Mouse (Mus musculus) cortical plate, adult 2 months (tissue): Measurements from ENCODE around the gene Atat1. TPM values are rescaled to one million over a fixed set of nuclear protein-coding genes. Genes with fewer than 3 reads are reported as not detected.

Experiments
- H3K27ac ChIP-seq: fragments of 200-500 bp; 2 replicates; pipeline ENCODE4 v1.5.1; 2012; ENCODE audit warnings: low read length, control low read depth, inconsistent platforms; ENCODE audit not compliant: insufficient read depth
- H3K4me1 ChIP-seq: fragments of 200-500 bp; 2 replicates; pipeline ENCODE4 v1.6.1; 2011; ENCODE audit warnings: low read length; ENCODE audit not compliant: control insufficient read depth, insufficient read depth
- H3K4me3 ChIP-seq: fragments of 200-500 bp; 2 replicates; pipeline ENCODE4 v1.5.1; 2011; ENCODE audit warnings: mild to moderate bottlenecking, low read length, control low read depth; ENCODE audit not compliant: insufficient read depth
- CTCF ChIP-seq: fragments of 200-500 bp; IDR thresholded peaks from 2 replicates; pipeline ENCODE4 v1.5.1; 2011; ENCODE audit warnings: mild to moderate bottlenecking, control low read depth, low read length; ENCODE audit not compliant: insufficient read depth; ENCODE audit errors: extremely low read depth
- POLR2A ChIP-seq: fragments of 200-500 bp; IDR thresholded peaks from 2 replicates; pipeline ENCODE4 v1.6.1; 2011; ENCODE audit warnings: mild to moderate bottlenecking, low read length, control low read depth; ENCODE audit not compliant: insufficient read depth; ENCODE audit errors: extremely low read depth
- polyA plus RNA-seq: library from polyadenylated mRNA; depleted of rRNA; stranded (reverse); fragments of >200 nt; gene quantifications from 2 replicates; pipeline ENCODE4 v1.2.3, GENCODE M21; 2012

Gene Atat1
- polyA plus RNA-seq, 1 experiment = 96.8 TPM

- H3K4me1 ChIP-seq = no peaks in the 10 kb centered on the region
- no peak overlapping the region for H3K27ac ChIP-seq
- H3K4me3 ChIP-seq = no peak overlapping the region
- TF ChIP-seq POLR2A = no peak
- no peak for TF ChIP-seq CTCF
Measured at GRCm38 (mm10) chr17:35907609-35908008, 2.3 kb downstream of the Atat1 start.

GRCm38 (mm10) chr17:35905587-35905986 is 4.3 kb downstream of the Atat1 start:
- Histone ChIP-seq H3K4me3 (no peak overlapping the region), H3K27ac (no peak overlapping the region), H3K4me1 (no peaks in the 10 kb centered on the region)
- no peak for TF ChIP-seq POLR2A
- TF ChIP-seq CTCF = no peak

DNA sequence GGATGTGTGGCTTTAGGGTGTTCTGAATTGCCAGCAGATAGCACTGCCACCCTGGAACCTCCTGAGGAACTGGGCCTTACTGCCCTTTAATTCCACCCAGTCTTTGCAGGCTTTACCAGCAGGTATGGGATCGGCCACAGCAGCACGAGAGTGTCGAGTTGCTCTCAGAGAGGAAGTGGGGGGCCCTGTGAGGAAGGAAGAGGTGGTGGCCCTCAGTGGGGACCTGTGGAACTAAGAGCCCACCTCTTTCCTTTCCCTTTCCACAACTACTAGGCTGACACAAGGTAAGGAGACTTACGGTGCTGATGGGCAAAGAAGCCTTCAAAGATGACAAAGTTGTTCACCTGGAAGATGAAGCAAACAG is 5.9 kb downstream of the Atat1 start:
- TF ChIP-seq POLR2A = no peak
- TF ChIP-seq CTCF = no peak
- H3K4me1 ChIP-seq = no peaks in the 10 kb centered on the region
- H3K27ac ChIP-seq = no peak overlapping the region
- H3K4me3 ChIP-seq = no peak overlapping the region

DNA sequence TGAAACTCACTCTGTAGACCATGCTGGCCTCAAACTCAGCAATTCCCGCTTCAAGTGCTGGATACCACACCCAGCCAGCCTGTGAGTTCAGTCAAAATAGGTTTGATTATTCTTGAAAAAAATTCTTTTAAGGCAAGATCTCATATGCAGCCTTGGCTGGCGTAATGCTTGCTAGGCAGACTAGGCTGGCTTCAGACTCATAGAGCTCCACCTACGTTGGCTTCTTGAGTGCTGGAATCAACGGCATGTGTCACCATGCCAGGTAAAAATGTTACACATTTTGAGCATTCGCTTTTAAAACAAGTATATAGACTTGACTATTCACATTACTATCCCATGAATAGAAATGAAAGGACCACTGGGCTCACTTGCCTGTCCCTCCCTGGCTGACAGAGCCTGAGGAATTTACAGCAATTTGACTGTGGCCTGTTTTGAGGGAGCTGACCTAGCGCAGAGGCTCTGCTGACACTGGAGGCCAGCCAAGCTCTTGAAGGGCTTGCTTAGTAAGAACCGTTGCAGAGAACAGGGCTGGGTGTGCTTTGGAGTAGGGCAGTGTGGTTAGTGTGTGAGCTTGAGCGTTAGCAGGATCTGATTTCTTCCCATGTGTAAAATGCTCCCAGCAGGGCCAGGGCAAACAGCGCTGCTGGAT is 6.4 kb downstream of the Atat1 start:
- H3K4me3 ChIP-seq = no peak overlapping the region
- no peaks in the 10 kb centered on the region for H3K4me1 ChIP-seq
- H3K27ac ChIP-seq = no peak overlapping the region
- no peak for TF ChIP-seq CTCF
- no peak for TF ChIP-seq POLR2A

GRCm38 (mm10) chr17:35900636-35901035 is 9.2 kb downstream of the Atat1 start:
- TF ChIP-seq POLR2A (no peak), CTCF (no peak)
- Histone ChIP-seq H3K4me1 (peaks cover 2% of the 10 kb centered on the region; the same call in 1 of the 2 replicates), H3K27ac (no peak overlapping the region), H3K4me3 (no peak overlapping the region)

DNA sequence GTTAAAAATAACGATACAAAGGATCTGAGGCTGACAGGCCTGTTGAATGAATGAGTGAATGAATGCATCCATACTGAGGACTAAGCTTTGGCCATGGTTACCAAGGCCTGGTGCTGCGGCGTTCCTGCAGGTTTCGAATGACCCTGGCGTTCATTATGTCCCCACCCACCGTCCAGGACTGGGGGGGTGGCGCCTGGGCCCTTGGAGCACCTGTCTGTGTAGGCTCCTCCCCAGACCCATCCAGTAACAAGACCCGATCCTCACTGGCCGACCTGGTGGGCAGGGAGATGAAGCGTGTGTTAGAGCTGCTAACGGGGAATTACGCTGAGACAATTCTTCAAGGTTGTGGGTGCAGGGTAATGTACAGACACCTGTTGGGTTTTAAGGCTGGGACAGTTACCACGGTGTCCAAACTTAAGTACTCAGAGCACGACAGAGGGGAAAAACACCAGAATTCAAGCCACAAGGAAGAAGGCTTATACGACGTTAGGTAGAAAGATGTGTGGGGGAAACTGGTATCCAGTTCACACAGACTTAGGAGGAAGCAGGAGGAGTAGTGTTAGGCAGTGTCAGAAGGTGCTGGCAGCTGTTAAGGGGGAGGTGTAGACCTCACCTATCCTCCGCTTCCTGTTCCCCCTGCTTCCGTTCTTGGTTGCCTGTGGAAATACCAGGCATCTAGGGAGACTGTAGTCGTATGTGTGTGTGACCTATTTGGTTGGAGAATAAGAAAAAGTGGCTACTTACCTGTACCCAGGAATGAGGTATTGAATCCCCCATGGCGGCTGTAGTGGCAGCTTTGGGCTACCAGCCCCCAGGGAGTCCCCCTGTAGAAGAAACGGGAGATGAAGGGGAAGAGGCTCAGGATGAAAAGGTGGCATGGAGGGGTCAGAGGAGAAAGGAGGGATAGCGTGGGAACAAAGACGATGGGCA is 12.0 kb downstream of the Atat1 start:
- Histone ChIP-seq H3K4me1 (peaks cover 2% of the 10 kb centered on the region; the same call in 1 of the 2 replicates), H3K4me3 (peak overlapping the region; percentile 78), H3K27ac (peak overlapping the region; percentile 66)
- TF ChIP-seq CTCF (no peak), POLR2A (no peak)

DNA sequence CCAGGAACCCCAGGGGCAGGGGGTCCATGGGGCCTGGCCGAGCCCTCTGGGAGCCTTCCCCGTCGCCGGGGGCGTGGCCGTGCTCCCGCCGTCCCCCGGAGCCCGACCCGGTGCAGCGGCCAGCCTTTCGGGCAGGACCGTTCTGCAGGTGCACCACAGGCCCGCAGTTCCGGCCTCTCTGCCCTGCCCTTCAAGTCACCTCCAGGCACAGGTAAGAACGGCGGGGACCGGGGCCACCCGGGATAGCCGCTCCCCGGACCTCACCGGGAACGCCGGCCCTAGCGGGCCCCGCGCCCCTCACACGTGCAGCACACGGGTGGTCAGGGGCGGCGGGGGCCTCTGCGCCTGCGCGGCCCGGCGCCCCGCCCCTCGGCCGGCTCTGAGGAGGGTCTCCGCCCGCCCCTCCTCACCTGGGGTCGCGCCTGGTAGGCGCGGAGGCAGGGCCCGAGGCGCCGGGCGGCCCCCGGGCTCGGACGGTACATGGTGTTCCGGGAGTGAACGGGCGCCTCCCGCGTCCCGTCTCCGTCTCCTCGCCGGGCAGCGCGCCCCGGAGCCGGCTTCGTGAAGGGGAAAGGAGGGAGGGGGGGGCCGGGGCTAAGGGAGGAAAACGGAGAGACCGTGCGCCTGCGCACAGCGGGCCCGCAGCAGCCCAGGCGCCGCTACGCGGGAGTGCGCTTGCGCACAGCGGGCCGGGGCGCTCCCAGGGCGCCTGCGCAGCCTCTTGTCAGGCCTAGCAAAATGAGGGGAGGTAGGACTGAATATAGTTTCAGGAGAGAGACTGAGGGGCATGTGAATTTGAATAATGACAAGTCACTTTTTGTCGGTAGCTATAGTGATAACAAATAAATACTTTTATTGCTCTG is 12.9 kb downstream of the Atat1 start, which contains the start of gene 2310061I04Rik:
2310061I04Rik (minus strand) TSS at position 651 of the 863 bp plus-strand sequence.
- Histone ChIP-seq H3K4me1 (peaks cover 2% of the 10 kb centered on the region; the same call in 1 of the 2 replicates), H3K27ac (peak within 1 kb of the TSS; percentile 96), H3K4me3 (peak within 1 kb of the TSS; percentile 78)
- TF ChIP-seq CTCF (no peak), POLR2A (peak; percentile 68)

DNA sequence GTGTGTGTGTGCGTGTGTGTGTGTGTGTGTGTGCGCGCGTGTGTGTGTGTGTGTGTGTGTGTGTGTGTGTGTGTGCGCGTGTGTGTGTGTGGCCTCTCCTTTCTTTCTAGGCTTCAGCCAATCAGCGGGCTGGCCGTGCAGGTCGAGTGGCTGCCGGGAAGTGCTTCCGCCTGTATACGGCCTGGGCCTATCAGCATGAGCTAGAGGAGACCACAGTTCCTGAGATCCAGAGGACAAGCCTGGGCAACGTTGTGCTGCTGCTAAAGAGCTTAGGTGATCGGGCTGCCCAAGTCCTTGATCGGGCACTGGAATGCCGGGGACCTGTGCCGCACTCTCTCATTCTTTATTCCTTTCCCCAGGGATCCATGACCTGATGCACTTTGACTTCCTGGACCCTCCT is 22.1 kb downstream of the Atat1 start:
- Histone ChIP-seq H3K4me3 (no peak overlapping the region), H3K4me1 (no peaks in the 10 kb centered on the region), H3K27ac (no peak overlapping the region)
- TF ChIP-seq POLR2A (no peak), CTCF (no peak)

DNA sequence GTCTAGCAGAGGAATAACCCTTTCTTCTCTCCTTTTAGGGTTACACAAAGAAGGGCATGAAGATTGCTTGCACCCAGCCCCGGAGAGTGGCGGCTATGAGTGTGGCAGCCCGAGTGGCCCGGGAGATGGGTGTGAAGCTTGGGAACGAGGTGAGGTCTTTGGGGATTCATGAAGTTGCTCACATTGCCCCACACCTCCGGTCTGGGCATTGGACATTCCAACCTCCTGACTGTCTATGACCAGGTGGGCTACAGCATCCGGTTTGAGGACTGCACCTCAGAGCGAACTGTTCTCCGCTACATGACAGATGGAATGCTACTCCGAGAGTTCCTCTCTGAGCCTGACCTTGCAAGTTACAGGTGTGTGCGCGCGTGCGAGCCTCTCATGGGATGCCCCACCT is 26.1 kb downstream of the Atat1 start:
- Histone ChIP-seq H3K4me1 (peaks cover 3% of the 10 kb centered on the region), H3K27ac (no peak overlapping the region), H3K4me3 (no peak overlapping the region)
- TF ChIP-seq CTCF (no peak), POLR2A (no peak)
